Mouse (Mus musculus) retina, postnatal 7 days (tissue): ENCODE measurements around the gene Arhgef18.

Experiments
- DNase-seq: peaks from one replicate; pipeline ENCODE4 v3.0.0-alpha.2; 2012; ENCODE audit warnings: low read depth, low spot score

The Arhgef18 gene

DNA sequence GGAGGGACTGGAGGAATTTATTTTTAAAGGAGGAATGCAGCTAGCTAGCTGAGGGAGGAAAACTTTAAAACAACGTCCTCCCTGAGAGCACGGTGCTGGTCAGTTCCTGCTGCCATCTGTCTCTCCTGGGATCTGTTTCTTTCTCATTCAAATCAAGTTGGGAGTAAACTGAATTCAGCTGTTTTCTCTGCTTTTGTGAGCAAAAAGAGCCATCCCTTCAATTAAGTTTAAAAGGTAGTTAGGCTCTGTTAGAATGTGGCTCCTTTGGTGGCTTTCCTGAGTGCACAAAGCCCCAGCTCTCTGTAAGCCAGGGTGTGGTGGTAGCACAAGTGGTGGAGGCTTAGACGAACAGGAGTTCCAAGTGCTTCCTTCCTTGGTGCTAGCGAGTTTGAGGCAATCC, 2.4 kb downstream of the Arhgef18 start:
- no peak for DNase-seq

DNA sequence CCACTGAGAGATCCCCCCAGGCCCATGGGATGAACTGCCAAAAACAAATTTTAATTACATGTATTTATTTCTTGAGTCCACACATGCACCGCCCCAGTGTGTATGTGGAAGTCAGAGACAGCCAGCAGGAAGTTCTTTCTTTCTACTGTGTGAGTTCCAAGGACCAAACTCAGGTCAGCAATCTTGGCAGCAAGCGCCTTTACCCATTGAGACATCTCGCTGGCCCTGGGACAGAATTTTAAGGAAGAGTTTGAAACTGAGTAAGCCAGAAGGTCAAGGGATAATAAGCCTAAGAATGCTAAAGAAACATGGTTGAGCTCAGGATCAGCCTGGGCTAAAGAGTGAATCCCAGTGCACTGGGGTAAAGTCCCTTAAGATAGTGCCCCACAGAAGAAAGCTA, 4.8 kb downstream of the Arhgef18 start:
- no peak for DNase-seq

DNA sequence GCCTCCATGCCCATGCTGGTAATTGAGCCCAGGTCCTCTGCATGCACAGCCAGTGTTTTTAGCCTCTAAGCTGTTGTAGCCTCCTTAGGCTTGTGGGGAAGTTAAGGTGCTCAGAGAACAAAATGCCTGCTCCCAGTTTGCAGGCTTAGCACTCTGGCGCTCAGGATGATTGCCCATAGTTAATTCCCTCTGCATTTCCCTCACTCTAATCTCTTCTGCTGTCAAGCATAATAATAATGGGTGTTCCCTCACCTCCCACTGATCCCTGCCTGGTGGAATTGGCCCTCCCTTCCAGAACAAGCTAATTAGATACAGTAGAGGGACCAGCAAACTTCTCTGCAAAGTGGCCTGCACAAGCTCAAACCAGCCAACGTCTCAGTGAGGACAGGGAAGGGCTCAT, 7.7 kb downstream of the Arhgef18 start:
- peak; percentile 21 for DNase-seq

DNA sequence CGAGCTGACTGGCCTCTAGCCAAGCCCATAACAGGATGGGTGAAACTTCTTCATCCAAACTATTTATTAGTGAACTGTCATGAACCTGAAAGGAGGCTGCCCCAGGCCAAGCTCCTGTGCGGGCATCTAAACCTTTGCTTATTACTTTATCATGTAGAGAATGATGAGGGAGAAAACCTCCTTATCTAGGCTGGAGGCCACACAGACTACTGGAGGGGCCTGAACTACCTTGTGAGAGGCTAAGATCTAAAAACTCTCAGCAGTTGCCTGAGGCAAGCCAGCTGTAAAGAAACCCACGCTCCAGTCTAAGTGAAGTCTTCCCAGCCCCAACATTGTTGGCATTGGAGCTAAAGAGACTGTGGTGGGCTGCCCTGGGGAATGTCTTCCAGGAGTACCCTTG, 14.6 kb downstream of the Arhgef18 start:
- no peak for DNase-seq

GRCm38 (mm10) chr8:3411085-3411484, 18.3 kb downstream of the Arhgef18 start:
- no peak for DNase-seq

DNA sequence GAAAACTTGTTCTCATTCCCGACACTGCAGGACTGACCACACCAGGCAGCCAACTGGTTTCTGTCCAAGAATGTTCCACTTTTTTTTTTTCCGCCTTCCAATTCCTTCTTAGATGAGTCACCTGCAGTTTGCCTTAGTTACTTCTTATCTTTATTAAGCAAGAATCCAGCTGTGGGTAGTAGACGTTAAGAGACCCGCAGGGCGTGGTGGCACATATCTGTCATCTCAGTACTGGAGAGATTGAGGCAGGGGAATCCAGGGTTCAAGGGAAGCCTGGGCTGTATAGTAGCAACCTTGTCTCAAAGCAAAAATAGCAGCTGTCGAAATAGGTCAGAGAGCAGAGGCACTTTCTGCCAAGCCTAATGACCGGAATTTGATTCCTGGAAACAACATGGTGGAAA, 19.1 kb downstream of the Arhgef18 start:
- no peak for DNase-seq

DNA sequence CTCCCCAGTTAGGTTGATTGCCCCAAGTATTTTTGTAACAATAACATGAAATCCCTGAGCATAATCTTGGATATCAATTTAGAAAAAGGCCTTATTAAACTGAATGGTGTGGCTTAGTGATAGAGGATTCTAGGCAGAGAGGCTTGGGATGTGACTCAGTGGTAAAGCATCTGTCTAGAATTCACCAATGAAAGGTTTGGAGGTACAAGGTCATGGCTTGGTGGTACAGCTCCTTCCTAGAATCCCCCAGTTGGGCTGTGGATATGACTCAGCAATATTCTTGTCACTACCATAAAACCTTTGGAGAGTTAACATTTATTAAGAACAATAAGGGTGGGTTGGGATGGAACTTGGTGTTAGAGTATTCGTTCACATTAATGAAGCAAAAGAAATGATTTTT, 20.0 kb downstream of the Arhgef18 start:
- DNase-seq, result no peak

DNA sequence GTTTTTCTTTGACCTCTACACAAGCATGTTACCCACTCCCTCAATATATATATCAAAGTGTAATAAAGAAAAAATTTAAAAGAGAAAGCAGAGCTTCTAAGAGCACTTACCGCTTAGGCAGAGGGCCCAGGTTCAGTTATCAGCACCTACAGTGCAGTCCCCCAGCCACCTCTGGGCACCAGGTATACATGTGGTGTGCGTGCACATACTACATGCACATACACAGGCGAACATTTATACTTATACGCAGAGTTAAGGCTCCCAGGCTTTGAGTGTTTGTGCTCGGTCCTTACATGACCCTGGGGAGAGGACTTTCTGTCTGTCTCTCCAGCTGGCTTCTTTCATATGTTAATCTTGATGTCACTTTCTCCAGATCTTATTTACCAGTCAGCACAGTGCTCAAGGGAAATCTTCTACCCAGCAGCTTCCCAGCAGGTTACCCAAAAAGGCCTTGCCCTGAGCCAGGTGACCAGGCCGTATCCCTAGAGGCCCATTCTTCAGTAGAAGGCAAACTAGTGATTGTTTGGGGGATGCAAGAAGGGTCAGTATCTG, 21.9 kb downstream of the Arhgef18 start:
- no peak for DNase-seq

DNA sequence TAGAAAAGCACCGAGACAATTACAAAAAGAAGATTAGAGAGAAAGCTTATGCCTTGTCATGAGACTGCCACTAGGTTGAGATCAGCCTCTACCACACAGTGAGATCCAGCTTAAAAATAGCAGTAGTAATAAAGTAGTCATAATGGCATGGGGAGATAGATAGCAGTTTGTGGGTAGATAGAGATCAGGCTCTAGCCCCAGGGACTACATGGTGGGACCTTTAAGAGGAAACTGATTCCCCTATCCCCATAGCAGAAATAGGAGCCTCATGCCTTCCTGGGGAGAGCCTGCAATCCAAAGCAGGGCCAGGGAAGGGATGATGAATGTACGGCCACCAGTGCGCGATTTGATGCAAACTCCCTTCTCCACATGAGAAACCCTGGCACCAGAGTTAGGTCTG, 22.5 kb downstream of the Arhgef18 start:
- DNase-seq, result no peak

DNA sequence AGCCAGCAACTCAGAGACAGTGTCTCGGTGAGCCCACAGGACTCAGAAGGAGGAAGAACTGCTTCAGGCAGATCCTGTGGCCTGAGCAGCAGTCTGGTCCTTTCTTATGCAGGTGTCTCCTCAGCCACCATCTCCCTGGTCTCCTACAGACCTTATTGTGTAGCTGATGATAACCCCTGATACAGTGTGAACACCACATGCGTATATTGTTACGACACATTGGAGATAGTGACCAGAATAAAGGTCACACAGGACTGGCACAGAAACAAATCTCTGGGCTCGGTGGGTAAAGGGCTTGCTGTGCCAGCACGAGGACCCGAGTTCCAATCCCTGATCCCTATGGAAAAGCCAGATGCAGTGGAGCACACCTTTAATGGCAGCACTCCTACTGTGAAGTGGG, 22.9 kb downstream of the Arhgef18 start:
- DNase-seq, result no peak

DNA sequence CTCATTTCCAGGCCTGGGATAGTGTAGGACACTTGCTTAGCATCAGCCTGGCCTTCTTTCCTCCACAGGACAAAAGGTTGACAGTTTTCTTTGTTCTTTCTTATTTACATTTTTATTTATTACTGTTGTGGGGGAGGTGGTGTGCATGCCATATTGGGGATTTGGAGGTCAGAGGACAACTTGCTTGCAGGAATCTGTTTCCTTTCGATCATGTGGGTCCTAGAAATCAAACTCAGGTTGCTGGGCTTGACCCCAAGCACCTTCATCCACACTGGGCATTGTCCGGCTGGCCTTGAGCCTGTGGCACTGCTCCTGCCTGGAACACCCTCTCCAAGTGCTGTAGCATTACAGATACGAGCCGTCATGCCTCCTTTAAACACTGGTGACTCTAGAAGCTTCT, 24.0 kb downstream of the Arhgef18 start:
- no peak for DNase-seq

GRCm38 (mm10) chr8:3417455-3417854, 24.6 kb downstream of the Arhgef18 start:
- no peak for DNase-seq

DNA sequence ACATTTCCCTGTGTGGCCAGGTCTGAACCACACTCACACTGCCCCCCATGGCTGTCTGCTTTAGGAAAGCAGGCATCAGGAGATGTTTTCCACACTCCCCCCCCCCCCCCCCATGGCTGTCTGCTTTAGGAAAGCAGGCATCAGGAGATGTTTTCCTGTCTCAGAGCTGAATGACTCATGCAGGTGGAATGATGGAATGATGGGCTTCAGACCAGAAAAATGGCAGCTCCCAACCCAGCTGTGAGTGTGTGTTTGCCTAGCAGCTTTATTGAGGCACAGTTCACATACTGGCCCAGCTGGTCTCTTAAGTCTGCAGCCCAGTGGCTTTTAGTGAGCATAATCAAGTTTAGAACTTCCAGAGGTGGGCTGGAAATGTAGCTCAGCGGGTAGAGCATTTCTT, 25.3 kb downstream of the Arhgef18 start:
- DNase-seq, result no peak

- DNase-seq, result no peak
Measured at GRCm38 (mm10) chr8:3420105-3420706, 27.4 kb downstream of the Arhgef18 start.

- no peak for DNase-seq
Measured at GRCm38 (mm10) chr8:3421507-3421906, 28.7 kb downstream of the Arhgef18 start.

GRCm38 (mm10) chr8:3425217-3425616, 32.4 kb downstream of the Arhgef18 start:
- no peak for DNase-seq

DNA sequence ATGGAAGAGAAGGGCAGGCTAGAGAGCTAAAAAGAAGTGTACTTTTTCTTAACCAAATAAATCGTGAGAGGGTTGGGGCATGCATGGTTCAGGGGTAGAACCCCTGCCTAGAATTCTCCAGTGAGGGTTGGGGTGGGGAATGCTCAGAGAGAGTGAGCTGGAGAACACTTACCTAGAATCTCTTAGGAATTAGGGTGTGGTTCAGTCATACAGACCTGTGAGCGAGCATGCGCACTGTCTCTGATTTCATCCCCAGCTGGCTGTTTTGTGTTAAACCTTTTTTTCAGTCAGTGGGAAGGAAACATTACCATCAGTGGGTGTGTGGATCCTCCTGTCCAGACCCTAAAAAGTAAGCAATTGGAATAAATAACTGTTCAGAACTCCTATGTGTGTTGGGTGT, 33.4 kb downstream of the Arhgef18 start:
- DNase-seq, result no peak

- no peak for DNase-seq
Measured at GRCm38 (mm10) chr8:3428426-3428825, 35.6 kb downstream of the Arhgef18 start.

DNA sequence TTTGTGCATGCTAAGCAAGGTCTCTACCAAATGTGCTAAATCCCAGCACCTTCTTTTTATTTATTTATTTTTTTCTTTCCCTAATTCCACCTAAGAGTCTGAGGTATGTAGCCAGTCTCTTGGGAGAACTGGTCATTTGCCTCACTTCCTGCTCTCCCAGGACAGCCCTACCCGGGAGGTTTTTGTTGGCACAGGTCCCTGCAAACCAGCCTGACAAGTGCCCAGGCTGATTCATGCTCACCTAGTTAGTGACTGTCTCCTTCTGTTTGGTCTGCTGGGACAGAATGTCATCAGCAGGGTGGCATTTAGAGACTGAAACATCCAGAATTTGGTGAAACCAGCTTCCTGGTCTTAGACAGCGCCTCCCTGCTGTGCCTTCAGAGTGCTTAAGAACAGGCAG, 37.2 kb downstream of the Arhgef18 start:
- DNase-seq, result no peak

DNA sequence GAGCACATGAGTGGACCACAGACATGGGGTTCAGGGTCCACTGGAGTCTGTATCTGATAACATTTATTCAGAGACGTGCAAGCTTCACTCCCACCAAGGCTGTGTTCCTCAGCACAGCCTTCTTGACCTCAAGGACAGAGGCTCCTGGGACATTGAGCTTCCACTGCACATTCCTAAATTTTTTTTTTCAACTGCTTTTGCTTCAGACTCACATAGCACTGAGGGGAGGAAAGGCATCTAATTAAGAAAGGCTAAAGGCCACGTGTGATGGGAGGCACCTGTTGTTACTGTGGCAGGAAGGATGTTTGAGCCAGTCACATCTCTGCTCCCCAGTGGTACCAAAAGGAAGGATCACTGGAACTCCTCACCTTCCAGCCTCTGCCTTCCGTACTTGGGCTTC, 38.3 kb downstream of the Arhgef18 start:
- no peak for DNase-seq

DNA sequence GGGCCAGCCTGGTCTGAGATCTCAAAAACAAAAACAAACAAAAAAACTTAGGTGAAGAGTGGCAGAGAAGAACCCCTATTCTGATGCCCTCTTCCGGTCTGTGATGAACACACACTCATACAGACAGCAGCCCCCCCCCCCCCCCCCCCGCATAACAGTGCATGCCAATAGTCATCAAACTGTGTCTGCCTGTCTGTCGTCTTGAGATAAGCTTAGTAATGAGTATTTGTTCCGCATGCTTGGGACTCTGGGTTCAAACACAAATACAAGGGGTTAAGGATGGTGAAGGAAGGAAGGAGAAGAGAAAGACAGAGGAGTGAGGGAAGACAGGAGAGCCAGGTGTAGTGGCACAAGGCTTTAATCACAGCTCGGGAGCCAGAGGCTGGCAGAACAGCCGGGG, 43.7 kb downstream of the Arhgef18 start:
- DNase-seq, result no peak

DNA sequence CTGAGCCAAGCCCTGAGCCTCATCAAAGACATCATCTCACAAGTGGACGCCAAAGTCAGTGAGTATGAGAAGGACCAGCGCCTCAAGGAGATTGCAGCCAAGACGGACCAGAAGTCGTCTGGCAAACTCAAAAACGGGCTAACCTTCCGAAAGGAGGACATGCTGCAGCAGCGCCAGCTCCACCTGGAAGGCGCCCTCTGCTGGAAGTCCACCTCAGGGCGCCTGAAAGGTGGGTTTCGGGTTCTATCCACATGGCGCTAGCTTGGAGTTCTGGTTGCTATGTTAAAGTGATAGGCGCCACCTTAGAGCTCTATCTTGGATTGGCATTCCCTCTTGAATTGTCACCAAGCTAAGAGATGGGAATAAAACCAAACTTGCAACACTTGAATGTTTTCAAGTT, 46.7 kb downstream of the Arhgef18 start:
- no peak for DNase-seq

DNA sequence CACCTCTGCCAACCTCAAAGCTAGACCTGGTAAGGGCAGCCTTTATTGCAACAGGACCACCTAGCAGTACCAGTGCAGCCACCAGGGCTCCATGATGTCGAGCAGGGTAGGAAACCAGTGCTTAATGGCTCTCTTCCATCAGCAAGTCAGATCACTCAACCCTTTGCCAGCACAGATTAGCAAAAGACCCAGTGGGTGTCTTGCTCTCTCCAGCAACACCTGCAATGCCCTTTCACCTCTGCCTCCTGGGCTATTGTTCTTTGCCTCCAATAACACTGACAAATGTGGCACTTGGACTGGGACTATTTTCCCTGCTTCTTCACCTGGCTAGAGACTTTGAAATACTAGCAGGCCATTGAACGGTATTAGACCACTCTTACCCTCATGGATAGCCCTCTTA, 56.4 kb downstream of the Arhgef18 start:
- DNase-seq, result no peak

- peak; percentile 50 for DNase-seq
Measured at GRCm38 (mm10) chr8:3450670-3451069, 57.9 kb downstream of the Arhgef18 start.
